Mouse (Mus musculus) liver, adult 2 months (tissue): ENCODE data around the gene Mzf1.

ENCODE experiments used
- CTCF ChIP-seq: fragments of 200-500 bp; IDR thresholded peaks from 2 replicates; pipeline ENCODE4 v1.5.1; 2011; ENCODE audit warnings: low read depth, low read length, control low read depth
- POLR2A ChIP-seq: fragments of 200-500 bp; IDR thresholded peaks from 2 replicates; pipeline ENCODE4 v1.6.1; 2011; ENCODE audit warnings: low read length, control low read depth; ENCODE audit not compliant: insufficient read depth; ENCODE audit errors: extremely low read depth

DNA sequence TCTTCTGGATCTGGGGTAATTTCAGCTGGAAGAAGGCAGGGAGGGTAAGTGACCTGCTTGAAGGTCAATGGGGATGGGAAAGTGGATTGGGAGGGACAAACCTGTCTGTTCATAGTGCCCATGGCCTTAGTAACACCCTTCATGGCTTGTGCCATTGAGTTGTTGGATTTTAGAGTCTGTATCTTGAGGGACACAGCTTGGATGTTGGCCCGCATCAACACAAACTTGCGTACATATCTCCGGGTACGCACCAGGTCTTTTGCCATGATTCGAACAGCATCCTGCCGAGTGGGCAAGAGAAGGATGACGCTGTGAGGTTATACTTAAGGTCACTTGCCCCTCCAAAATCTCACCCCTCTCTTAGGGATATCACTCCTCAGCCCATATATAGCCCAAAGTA, 22.0 kb downstream of the Mzf1 start:
- TF ChIP-seq CTCF (no peak), POLR2A (no peak)
